Mouse (Mus musculus): ENCODE data around the gene Cdpf1. TPM values are rescaled to one million over a fixed set of nuclear protein-coding genes. Genes with fewer than 3 reads are reported as not detected.

Cdpf1 gene
- polyA plus RNA-seq, 1 experiment from 2014 or later: 35.6 TPM

- H3K4me3 ChIP-seq: no peak overlapping the region
Observed at GRCm38 (mm10) chr15:85774419-85774818, 37.1 kb downstream of the Cdpf1 start.

DNA sequence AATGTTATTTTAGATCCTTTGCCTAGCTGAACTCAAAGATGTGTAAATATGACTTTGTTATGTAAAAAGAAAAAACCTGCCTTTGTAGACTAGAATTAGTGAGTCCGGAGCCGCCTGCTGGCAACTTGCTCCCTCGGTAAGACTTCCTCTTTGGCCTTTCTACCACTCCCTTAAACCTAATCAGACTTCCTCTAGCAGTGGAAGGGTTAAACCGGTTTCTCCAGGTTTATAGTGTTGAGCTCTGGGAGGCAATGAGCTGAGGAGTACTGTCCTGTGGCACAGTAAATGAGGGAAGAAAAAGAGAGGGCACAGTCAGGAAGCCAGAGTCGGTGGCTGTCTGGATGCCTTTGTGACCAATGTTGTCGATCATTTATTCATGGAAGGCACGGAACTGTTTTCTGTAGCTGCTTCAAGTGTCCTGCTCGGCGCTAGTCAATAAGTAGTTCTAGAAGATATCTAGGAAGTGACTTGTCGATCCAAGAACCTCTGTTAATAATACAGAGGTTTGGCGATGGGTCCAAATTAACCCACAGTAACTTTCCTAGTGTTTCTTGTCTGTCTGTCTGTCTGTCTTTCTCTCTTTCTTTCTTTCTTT, 39.3 kb downstream of the Cdpf1 start:
- H3K27me3 ChIP-seq (ENCODE audit: low read depth, poor library complexity, severe bottlenecking): no peaks in the 10 kb centered on the region
- H3K27ac ChIP-seq: no peak overlapping the region
- no peaks in the 10 kb centered on the region for H3K9me3 ChIP-seq (replicated peaks)
- WGBS: 80% methylated on average over 11 of the region's 11 CpGs
- H3K36me3 ChIP-seq: no peaks in the 10 kb centered on the region
- H3K4me3 ChIP-seq: no peak overlapping the region
- H3K4me1 ChIP-seq: no peaks in the 10 kb centered on the region
- no peak for DNase-seq (ENCODE audit: low spot score)

More at GRCm38 (mm10) chr15:85774419-85774818, 37.1 kb downstream of the Cdpf1 start:
- no peaks in the 10 kb centered on the region for H3K9me3 ChIP-seq (replicated peaks)
- no peaks in the 10 kb centered on the region for H3K27me3 ChIP-seq (ENCODE audit: low read depth, poor library complexity, severe bottlenecking)
- 89% methylated on average over 9 of the region's 9 CpGs for WGBS
- no peaks in the 10 kb centered on the region for H3K4me1 ChIP-seq
- H3K36me3 ChIP-seq: no peaks in the 10 kb centered on the region
- H3K27ac ChIP-seq: no peak overlapping the region
- DNase-seq (ENCODE audit: low spot score): no peak

GRCm38 (mm10) chr15:85771306-85772121, 40.0 kb downstream of the Cdpf1 start:
- Histone ChIP-seq H3K36me3 (no peaks in the 10 kb centered on the region), H3K4me1 (no peaks in the 10 kb centered on the region), H3K9me3 (replicated peaks) (no peaks in the 10 kb centered on the region), H3K27me3 (ENCODE audit: low read depth, poor library complexity, severe bottlenecking) (no peaks in the 10 kb centered on the region), H3K27ac (no peak overlapping the region), H3K4me3 (no peak overlapping the region)
- no peak for DNase-seq (ENCODE audit: low spot score)
- 86% methylated on average over 17 of the region's 17 CpGs for WGBS

GRCm38 (mm10) chr15:85768991-85769390, 42.5 kb downstream of the Cdpf1 start:
- no peak for DNase-seq (ENCODE audit: low spot score)

DNA sequence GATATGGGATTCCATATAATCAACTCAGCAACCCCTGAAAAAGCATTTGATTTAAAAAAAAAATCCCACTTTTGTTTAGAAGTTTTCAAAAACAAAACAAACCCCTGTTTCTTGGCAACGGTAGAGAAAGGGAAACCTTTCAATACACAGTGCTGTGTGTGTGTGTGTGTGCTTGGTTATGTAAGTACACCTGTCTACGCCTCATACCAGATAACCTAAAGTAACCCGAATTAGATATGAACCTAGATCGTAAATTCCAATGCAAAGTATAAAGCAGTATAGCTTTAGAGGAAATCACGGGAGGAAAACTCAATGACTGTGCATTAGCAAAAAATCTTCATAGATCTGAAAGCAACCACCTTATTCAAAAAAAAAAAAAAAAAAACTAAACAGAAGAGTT, 44.8 kb downstream of the Cdpf1 start:
- Histone ChIP-seq H3K36me3 (no peaks in the 10 kb centered on the region), H3K4me1 (no peaks in the 10 kb centered on the region), H3K9me3 (replicated peaks) (no peaks in the 10 kb centered on the region), H3K27ac (no peak overlapping the region), H3K4me3 (no peak overlapping the region), H3K27me3 (ENCODE audit: low read depth, poor library complexity, severe bottlenecking) (no peaks in the 10 kb centered on the region)
- no peak for DNase-seq (ENCODE audit: low spot score)
- WGBS: 91% methylated on average over 5 of the region's 5 CpGs

More at GRCm38 (mm10) chr15:85768991-85769390, 42.5 kb downstream of the Cdpf1 start:
- H3K27ac ChIP-seq: no peak overlapping the region
- 90% methylated on average over 8 of the region's 8 CpGs for WGBS
- no peak overlapping the region for H3K4me3 ChIP-seq
- no peaks in the 10 kb centered on the region for H3K36me3 ChIP-seq
- no peaks in the 10 kb centered on the region for H3K27me3 ChIP-seq (ENCODE audit: low read depth, poor library complexity, severe bottlenecking)
- no peaks in the 10 kb centered on the region for H3K9me3 ChIP-seq (replicated peaks)
- no peaks in the 10 kb centered on the region for H3K4me1 ChIP-seq

- H3K9me3 ChIP-seq (replicated peaks): no peaks in the 10 kb centered on the region
- no peak for DNase-seq (ENCODE audit: low spot score)
- H3K27ac ChIP-seq: no peak overlapping the region
- H3K4me1 ChIP-seq: no peaks in the 10 kb centered on the region
- no peaks in the 10 kb centered on the region for H3K27me3 ChIP-seq (ENCODE audit: low read depth, poor library complexity, severe bottlenecking)
- H3K4me3 ChIP-seq: no peak overlapping the region
- no peaks in the 10 kb centered on the region for H3K36me3 ChIP-seq
- 47% methylated on average over 3 of the region's 3 CpGs for WGBS
Observed at GRCm38 (mm10) chr15:85765022-85765421, 46.5 kb downstream of the Cdpf1 start.

GRCm38 (mm10) chr15:85762761-85763160, 48.7 kb downstream of the Cdpf1 start:
- no peak overlapping the region for H3K4me3 ChIP-seq
- DNase-seq (ENCODE audit: low spot score): no peak
- no peak overlapping the region for H3K27ac ChIP-seq
- no peaks in the 10 kb centered on the region for H3K27me3 ChIP-seq (ENCODE audit: low read depth, poor library complexity, severe bottlenecking)
- no peaks in the 10 kb centered on the region for H3K36me3 ChIP-seq
- no peaks in the 10 kb centered on the region for H3K9me3 ChIP-seq (replicated peaks)
- H3K4me1 ChIP-seq: no peaks in the 10 kb centered on the region
- 86% methylated on average over 4 of the region's 4 CpGs for WGBS

GRCm38 (mm10) chr15:85757768-85758167, 53.7 kb downstream of the Cdpf1 start:
- WGBS: 95% methylated on average over 3 of the region's 3 CpGs
- no peaks in the 10 kb centered on the region for H3K27me3 ChIP-seq (ENCODE audit: low read depth, poor library complexity, severe bottlenecking)
- no peak for DNase-seq (ENCODE audit: low spot score)
- no peaks in the 10 kb centered on the region for H3K36me3 ChIP-seq
- no peaks in the 10 kb centered on the region for H3K4me1 ChIP-seq
- no peaks in the 10 kb centered on the region for H3K9me3 ChIP-seq (replicated peaks)
- no peak overlapping the region for H3K4me3 ChIP-seq
- no peak overlapping the region for H3K27ac ChIP-seq

Other genes with a start within 250 kb of the Cdpf1 start
- 10.9 and 17.1 TPM in 2 replicates for gene Wnt7b, start 229.2 kb downstream of the Cdpf1 start, polyA plus RNA-seq (2016; fragmentation: Nextera tagmentation; extraction: Ambion mirVana)
- 0.16 and 0.45 TPM in 2 replicates for gene Ppara, start 76.7 kb downstream of the Cdpf1 start, polyA plus RNA-seq (2016; fragmentation: Nextera tagmentation; extraction: Ambion mirVana)
- gene Pkdrej, start 10.0 kb upstream of the Cdpf1 start, polyA plus RNA-seq (2016; fragmentation: Nextera tagmentation; extraction: Ambion mirVana): 0.03 and 0.05 TPM in 2 replicates
- 2.8 and 3.9 TPM in 2 replicates for gene Ttc38, start 20.6 kb upstream of the Cdpf1 start, polyA plus RNA-seq (2016; fragmentation: Nextera tagmentation; extraction: Ambion mirVana)
- 55.4 and 56.1 TPM in 2 replicates for gene Gtse1, start 48.0 kb upstream of the Cdpf1 start, polyA plus RNA-seq (2016; fragmentation: Nextera tagmentation; extraction: Ambion mirVana)
- gene Trmu, start 67.6 kb upstream of the Cdpf1 start, polyA plus RNA-seq (2016; fragmentation: Nextera tagmentation; extraction: Ambion mirVana): 40.8 and 42.7 TPM in 2 replicates
- 0.67 and 0.86 TPM in 2 replicates for gene Celsr1, start 222.1 kb upstream of the Cdpf1 start, polyA plus RNA-seq (2016; fragmentation: Nextera tagmentation; extraction: Ambion mirVana)
- 13.0 and 14.1 TPM in 2 replicates for gene Gramd4, start 246.0 kb upstream of the Cdpf1 start, polyA plus RNA-seq (2016; fragmentation: Nextera tagmentation; extraction: Ambion mirVana)

All from limb, embryonic 10.5 days (tissue).